Mouse (Mus musculus) small intestine, adult 2 months (tissue): ENCODE measurements around the gene Plekhs1.

ENCODE experiments used
- CTCF ChIP-seq: fragments of 200-500 bp; IDR thresholded peaks from 2 replicates; pipeline ENCODE4 v1.5.1; 2012; ENCODE audit warnings: low read depth, mild to moderate bottlenecking, control low read depth, inconsistent platforms, low read length, moderate library complexity, mixed read lengths; ENCODE audit not compliant: insufficient replicate concordance, insufficient read length; ENCODE audit errors: extremely low read depth
- POLR2A ChIP-seq: fragments of 200-500 bp; IDR thresholded peaks from 2 replicates; pipeline ENCODE4 v1.6.1; 2012; ENCODE audit warnings: low read depth, mild to moderate bottlenecking, control low read depth, inconsistent platforms, low read length, moderate library complexity

DNA sequence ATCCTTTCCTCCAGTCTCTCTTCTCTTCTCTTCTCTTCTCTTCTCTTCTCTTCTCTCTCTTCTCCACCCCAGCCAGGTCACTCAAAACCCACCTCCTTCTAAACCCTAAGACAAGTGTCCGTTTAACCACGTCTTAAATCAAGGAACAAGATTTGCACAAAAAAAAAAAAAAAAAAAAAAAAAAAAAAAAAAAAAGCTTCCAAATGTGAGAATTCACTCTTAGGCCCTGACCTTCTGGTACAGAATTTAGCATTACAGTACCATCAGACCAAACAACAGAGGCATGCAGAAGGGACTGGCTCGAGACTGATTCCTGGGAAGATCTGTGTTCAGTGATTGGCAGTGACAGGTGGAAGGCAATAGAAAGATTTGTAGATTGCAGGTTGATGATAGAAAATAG, 41.1 kb upstream of the Plekhs1 start:
- no peak for TF ChIP-seq CTCF
- no peak for TF ChIP-seq POLR2A
